Comparison of ENCODE assay signal across 10 mouse cellular contexts in the genomic region with DNA sequence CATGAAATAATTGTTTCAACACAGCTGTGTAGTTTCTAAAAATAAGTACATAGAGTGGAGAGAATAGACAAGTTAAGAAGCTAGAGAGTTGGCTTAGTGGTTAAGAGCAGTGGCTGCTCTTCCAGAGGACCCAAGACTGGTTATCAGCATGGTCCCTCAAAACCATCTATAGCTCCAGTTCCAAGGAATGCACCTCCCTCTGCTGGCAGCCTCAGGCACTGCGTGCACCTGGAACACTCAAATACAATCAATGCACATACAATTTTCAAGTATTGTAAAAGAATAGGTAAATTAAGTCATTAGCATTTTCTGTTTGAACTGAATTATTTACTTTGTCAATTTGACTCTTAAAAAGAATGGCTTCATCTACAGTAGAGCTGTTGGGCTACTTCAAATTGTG.
DNase-seq lines count a peak whose midpoint lies in the region; ATAC-seq and TF ChIP-seq lines count a peak whose summit lies in the region.
"Had no signal": no experiment of that assay in that cellular context is flagged by ENCODE, and none has a peak within 500 bp of the region (broad histone marks: within the 10 kb centered on the region; RNA-seq: fewer than 3 reads in every experiment).

No protein-coding gene starts in this region.

- H3K9me3 ChIP-seq in ES-E14 (ENCODE audit: control insufficient read depth, insufficient read depth, low read depth, low read length) = no peaks in the 10 kb centered on the region
- H3K9me3 ChIP-seq in liver, postnatal 0 days (ENCODE audit: low read length) = no peaks in the 10 kb centered on the region
- H3K9me3 ChIP-seq: liver, embryonic 15.5 days had no signal

- no peak overlapping the region for H3K9ac ChIP-seq in ES-E14 (ENCODE audit: insufficient read depth, low read depth, low read length, poor library complexity, severe bottlenecking)
- no peak overlapping the region for H3K9ac ChIP-seq in liver, postnatal 0 days (replicated peaks)
- H3K9ac ChIP-seq: liver, embryonic 15.5 days had no signal

- no peak overlapping the region for H3K4me2 ChIP-seq in liver, postnatal 0 days (ENCODE audit: low read depth, low read length)
- H3K4me2 ChIP-seq: liver, embryonic 15.5 days had no signal

- H3K4me3 ChIP-seq in layer of hippocampus, adult 2 months = no peak overlapping the region
- no peak overlapping the region for H3K4me3 ChIP-seq in ES-E14 (ENCODE audit: insufficient read depth in 1 of 2, low read depth in 1 of 2, low read length in 2 of 2, poor library complexity in 1 of 2, severe bottlenecking in 1 of 2)
- no peak overlapping the region for H3K4me3 ChIP-seq in liver, postnatal 0 days (ENCODE audit: low read depth, low read length)
- H3K4me3 ChIP-seq: erythroblast, embryonic 14.5 days; liver, embryonic 15.5 days had no signal

- no peak for ATAC-seq in liver, postnatal 0 days

- TF ChIP-seq EP300 in liver, postnatal 0 days (IDR thresholded peaks at IDR 0.05; ENCODE audit: low read depth) = no peak

- no peak overlapping the region for H3K27ac ChIP-seq in layer of hippocampus, adult 2 months
- H3K27ac ChIP-seq in ES-E14 (ENCODE audit: insufficient read depth, low read depth, low read length, poor library complexity, severe bottlenecking) = no peak overlapping the region
- H3K27ac ChIP-seq in liver, postnatal 0 days (ENCODE audit: low read depth) = no peak overlapping the region
- H3K27ac ChIP-seq: liver, embryonic 15.5 days had no signal

- in situ Hi-C loops in ES-E14 (cut with MboI; ENCODE audit: low sequenced_read_pairs in 2 of 2, unreplicated experiment in 2 of 2) = no loop called here

- DNase-seq in layer of hippocampus, adult 2 months (ENCODE audit: low spot score in 2 of 2) = no peak
- DNase-seq in layer of hippocampus, adult 9-11 months = no peak
- peak; percentile 41 for DNase-seq in ES-E14 (ENCODE audit: low read depth, low spot score)
- peak; percentile 43 for DNase-seq in c-Kit-positive CD71-negative TER-119-negative erythroid progenitor cells, embryonic 14.5 days (ENCODE audit: low read depth)
- peak; percentile 50 for DNase-seq in liver, postnatal 0 days
- peak; percentile 68 for DNase-seq in thymus, postnatal 25 days
- no peak for DNase-seq in layer of hippocampus, adult 18-20 months (ENCODE audit: low spot score in 2 of 2)
- DNase-seq in gastrocnemius, postnatal 4 days (ENCODE audit: low spot score in 2 of 2) = no peak

- no peaks in the 10 kb centered on the region for H3K36me3 ChIP-seq in ES-E14 (ENCODE audit: control insufficient read depth, insufficient read depth, low read length, poor library complexity, severe bottlenecking)
- no peaks in the 10 kb centered on the region for H3K36me3 ChIP-seq in liver, postnatal 0 days (replicated peaks; ENCODE audit: insufficient read depth, low read length)
- H3K36me3 ChIP-seq: liver, embryonic 15.5 days had no signal

- no peaks in the 10 kb centered on the region for H3K27me3 ChIP-seq in liver, postnatal 0 days (ENCODE audit: insufficient read depth, low read length)
- H3K27me3 ChIP-seq: liver, embryonic 15.5 days had no signal

- H3K4me1 ChIP-seq in ES-E14 (ENCODE audit: control insufficient read depth in 2 of 2, insufficient read depth in 2 of 2, low read length in 2 of 2, poor library complexity in 1 of 2) = peaks cover 3 to 15% of the 10 kb centered on the region in 2 experiments; a peak in 3 of 4 replicates
- peaks cover 9% of the 10 kb centered on the region for H3K4me1 ChIP-seq in liver, postnatal 0 days (ENCODE audit: insufficient read depth)

- TF ChIP-seq CTCF in layer of hippocampus, adult 2 months (conservative IDR thresholded peaks at IDR 0.05) = peak; percentile 83
- TF ChIP-seq CTCF in liver, postnatal 0 days (IDR thresholded peaks at IDR 0.05; ENCODE audit: low read depth) = peak; percentile 80

- 75% methylated on average over 1 of the region's 1 CpGs for WGBS in liver, postnatal 0 days (ENCODE audit: insufficient replicate concordance)

TF ChIP-seq in ES-E14, 5 proteins besides CTCF, POLR2A, EP300 and RAD21:
- TF ChIP-seq HCFC1 (IDR thresholded peaks at IDR 0.05; ENCODE audit: borderline replicate concordance, insufficient read depth, low read length) = no peak
- no peak for TF ChIP-seq ZNF384 (IDR thresholded peaks at IDR 0.05; ENCODE audit: low read depth, low read length)
- no peak for TF ChIP-seq CHD2 (IDR thresholded peaks at IDR 0.05; ENCODE audit: low read depth, low read length)
- no peak for TF ChIP-seq MAFK (IDR thresholded peaks at IDR 0.05; ENCODE audit: insufficient read depth, low read depth, low read length)
- TF ChIP-seq ZC3H11A (IDR thresholded peaks at IDR 0.05; ENCODE audit: borderline replicate concordance, low read depth, low read length) = peak; percentile 68; the same call in 1 of the 2 replicates

Comparison
In these comparisons a context has a peak if more than half of its experiments do, and no peak if none do; other contexts are left out.
1. DNase-seq: peak in ES-E14 (single experiment), c-Kit-positive CD71-negative TER-119-negative erythroid progenitor cells, embryonic 14.5 days (single experiment), liver, postnatal 0 days (single experiment) and thymus, postnatal 25 days (single experiment); none in layer of hippocampus, adult 2 months (0 of 2), layer of hippocampus, adult 9-11 months (single experiment), layer of hippocampus, adult 18-20 months (0 of 2) and gastrocnemius, postnatal 4 days (0 of 2).